Mouse (Mus musculus): ENCODE measurements around the gene Pate2. TPM values are rescaled to one million over a fixed set of nuclear protein-coding genes. Genes with fewer than 3 reads are reported as not detected.
"Not testable (repeated sequence)": the region's sequence is repeated elsewhere in the genome, so short reads cannot be mapped to it uniquely, and the experiment has no call there.

Pate2 gene
- polyA plus RNA-seq, 1 experiment from 2014 or later, result 1.0 TPM

GRCm38 (mm10) chr9:35614005-35614404, 43.9 kb downstream of the Pate2 start:
- no peaks in the 10 kb centered on the region; the same call in 1 of the 2 replicates for H3K27me3 ChIP-seq
- no peak overlapping the region for H3K9ac ChIP-seq
- H3K4me3 ChIP-seq (replicated peaks), result no peak overlapping the region
- WGBS, result 20% methylated on average over 2 of the region's 2 CpGs
- H3K27ac ChIP-seq, result no peak overlapping the region
- no peaks in the 10 kb centered on the region for H3K4me1 ChIP-seq
- no peak for ATAC-seq (replicated peaks; ENCODE audit: low FRiP score)
- no peaks in the 10 kb centered on the region for H3K36me3 ChIP-seq
- H3K9me3 ChIP-seq (replicated peaks), result no peaks in the 10 kb centered on the region
- H3K4me2 ChIP-seq, result no peak overlapping the region

- not testable (repeated sequence) for H3K4me3 ChIP-seq (replicated peaks); H3K4me1 ChIP-seq; H3K4me2 ChIP-seq; H3K27ac ChIP-seq; ATAC-seq (replicated peaks; ENCODE audit: low FRiP score); H3K9me3 ChIP-seq (replicated peaks); H3K9ac ChIP-seq; H3K36me3 ChIP-seq; H3K27me3 ChIP-seq
- WGBS, result 62% methylated on average over 2 of the region's 2 CpGs
Observed at GRCm38 (mm10) chr9:35616784-35617183, 46.7 kb downstream of the Pate2 start.

GRCm38 (mm10) chr9:35632981-35633380, 62.9 kb downstream of the Pate2 start:
- Histone ChIP-seq H3K27ac (no peak overlapping the region), H3K4me3 (replicated peaks) (no peak overlapping the region), H3K4me2 (no peak overlapping the region), H3K36me3 (no peaks in the 10 kb centered on the region), H3K9ac (no peak overlapping the region), H3K27me3 (no peaks in the 10 kb centered on the region), H3K4me1 (no peaks in the 10 kb centered on the region), H3K9me3 (replicated peaks) (no peaks in the 10 kb centered on the region)
- ATAC-seq (replicated peaks; ENCODE audit: low FRiP score), result no peak
- WGBS, result 91% methylated on average over 1 of the region's 1 CpGs

GRCm38 (mm10) chr9:35648102-35648501, 78.0 kb downstream of the Pate2 start, which contains the start of gene Pate3:
TSS of gene Pate3 (minus strand) at chr9:35648202.
- no peak within 1 kb of the TSS for H3K27ac ChIP-seq
- no peak within 1 kb of the TSS for H3K4me2 ChIP-seq
- 74% methylated on average over 1 of the region's 1 CpGs for WGBS
- H3K4me3 ChIP-seq (replicated peaks), result no peak within 1 kb of the TSS
- no peaks in the 10 kb centered on the region for H3K4me1 ChIP-seq
- H3K27me3 ChIP-seq, result no peaks in the 10 kb centered on the region
- H3K9ac ChIP-seq, result no peak within 1 kb of the TSS
- no peaks in the 10 kb centered on the region for H3K36me3 ChIP-seq
- no peaks in the 10 kb centered on the region for H3K9me3 ChIP-seq (replicated peaks)
- no peak for ATAC-seq (replicated peaks; ENCODE audit: low FRiP score)

- Histone ChIP-seq H3K9me3 (replicated peaks) (no peaks in the 10 kb centered on the region), H3K9ac (no peak overlapping the region), H3K36me3 (no peaks in the 10 kb centered on the region), H3K27me3 (no peaks in the 10 kb centered on the region), H3K4me2 (no peak overlapping the region), H3K4me3 (replicated peaks) (no peak overlapping the region), H3K4me1 (no peaks in the 10 kb centered on the region), H3K27ac (no peak overlapping the region)
- ATAC-seq (replicated peaks; ENCODE audit: low FRiP score), result no peak
- WGBS, result 83% methylated on average over 2 of the region's 2 CpGs
Observed at GRCm38 (mm10) chr9:35673557-35673956, 103.5 kb downstream of the Pate2 start.

- Histone ChIP-seq H3K9me3 (replicated peaks) (no peaks in the 10 kb centered on the region), H3K9ac (no peak within 1 kb of the TSS), H3K27me3 (no peaks in the 10 kb centered on the region), H3K4me1 (no peaks in the 10 kb centered on the region), H3K27ac (no peak within 1 kb of the TSS), H3K4me2 (no peak within 1 kb of the TSS), H3K4me3 (replicated peaks) (no peak within 1 kb of the TSS), H3K36me3 (no peaks in the 10 kb centered on the region)
- no peak for ATAC-seq (replicated peaks; ENCODE audit: low FRiP score)
- 35% methylated on average over 1 of the region's 1 CpGs for WGBS
Observed at GRCm38 (mm10) chr9:35687013-35687412, 116.9 kb downstream of the Pate2 start, which contains the start of gene Pate1. TSS of gene Pate1 (minus strand) at chr9:35687390.

GRCm38 (mm10) chr9:35691924-35692323, 121.8 kb downstream of the Pate2 start:
- no peak overlapping the region for H3K27ac ChIP-seq
- ATAC-seq (replicated peaks; ENCODE audit: low FRiP score), result no peak
- H3K4me3 ChIP-seq (replicated peaks), result no peak overlapping the region
- H3K9ac ChIP-seq, result no peak overlapping the region
- H3K36me3 ChIP-seq, result no peaks in the 10 kb centered on the region
- no peaks in the 10 kb centered on the region for H3K27me3 ChIP-seq
- no peak overlapping the region for H3K4me2 ChIP-seq
- H3K4me1 ChIP-seq, result no peaks in the 10 kb centered on the region
- H3K9me3 ChIP-seq (replicated peaks), result no peaks in the 10 kb centered on the region

- H3K4me1 ChIP-seq, result no peaks in the 10 kb centered on the region
- H3K9ac ChIP-seq, result no peak overlapping the region
- no peak overlapping the region for H3K27ac ChIP-seq
- H3K4me3 ChIP-seq (replicated peaks), result no peak overlapping the region
- H3K27me3 ChIP-seq, result no peaks in the 10 kb centered on the region
- H3K9me3 ChIP-seq (replicated peaks), result no peaks in the 10 kb centered on the region
- no peak overlapping the region for H3K4me2 ChIP-seq
- H3K36me3 ChIP-seq, result no peaks in the 10 kb centered on the region
- no peak for ATAC-seq (replicated peaks; ENCODE audit: low FRiP score)
Observed at GRCm38 (mm10) chr9:35707265-35707664, 137.2 kb downstream of the Pate2 start.

Other genes starting within 250 kb of the Pate2 start
- gene Cdon, start 149.2 kb upstream of the Pate2 start, polyA plus RNA-seq (2015; fragmentation: Nextera tagmentation; extraction: Ambion mirVana), result 4.0 and 4.2 TPM in 2 replicates
- gene Gm1113, start 52.0 kb upstream of the Pate2 start, polyA plus RNA-seq (2015; fragmentation: Nextera tagmentation; extraction: Ambion mirVana), result not detected in 2 replicates
- 2.3 and 2.4 TPM in 2 replicates for gene Ddx25, start 11.8 kb upstream of the Pate2 start, polyA plus RNA-seq (2015; fragmentation: Nextera tagmentation; extraction: Ambion mirVana)
- 21.8 and 22.0 TPM in 2 replicates for gene Pus3, start 11.7 kb upstream of the Pate2 start, polyA plus RNA-seq (2015; fragmentation: Nextera tagmentation; extraction: Ambion mirVana)
- 15.5 and 15.6 TPM in 2 replicates for gene Hyls1, start 114 bp downstream of the Pate2 start, polyA plus RNA-seq (2015; fragmentation: Nextera tagmentation; extraction: Ambion mirVana)
- gene Pate4, start 41.7 kb downstream of the Pate2 start, polyA plus RNA-seq (2015; fragmentation: Nextera tagmentation; extraction: Ambion mirVana), result not detected in 2 replicates
- not detected in 2 replicates for gene Pate3, start 77.9 kb downstream of the Pate2 start, polyA plus RNA-seq (2015; fragmentation: Nextera tagmentation; extraction: Ambion mirVana)
- not detected in 2 replicates for gene Pate1, start 117.1 kb downstream of the Pate2 start, polyA plus RNA-seq (2015; fragmentation: Nextera tagmentation; extraction: Ambion mirVana)
- gene Gm17677, start 170.8 kb downstream of the Pate2 start, polyA plus RNA-seq (2015; fragmentation: Nextera tagmentation; extraction: Ambion mirVana), result not detected in 2 replicates
- not detected in 2 replicates for gene Gm17727, start 207.8 kb downstream of the Pate2 start, polyA plus RNA-seq (2015; fragmentation: Nextera tagmentation; extraction: Ambion mirVana)
- gene Gm27235, start 219.8 kb downstream of the Pate2 start, polyA plus RNA-seq (2015; fragmentation: Nextera tagmentation; extraction: Ambion mirVana), result not detected in 2 replicates
- gene D730048I06Rik, start 219.8 kb downstream of the Pate2 start, polyA plus RNA-seq (2015; fragmentation: Nextera tagmentation; extraction: Ambion mirVana), result not detected in 2 replicates